Mouse (Mus musculus) embryonic facial prominence, embryonic 10.5 days (tissue): ENCODE data around the gene Lrp4. TPM values are rescaled to one million over a fixed set of nuclear protein-coding genes. Genes with fewer than 3 reads are reported as not detected.
A peak's percentile ranks its signal among the peaks of the same experiment; 100 is the strongest.

ENCODE experiments used
- DNase-seq: peaks from one replicate; pipeline ENCODE4 v3.0.0-alpha.2; 2017; ENCODE audit warnings: low spot score
- H3K27ac ChIP-seq: fragments of 300-500 bp; sonication (generic); replicated peaks from 2 replicates; pipeline ENCODE4 v1.5.1; 2016; ENCODE audit warnings: mild to moderate bottlenecking
- H3K27me3 ChIP-seq: fragments of 300-500 bp; sonication (generic); replicated peaks from 2 replicates; pipeline ENCODE4 v1.6.1; 2016; ENCODE audit warnings: low read depth, mild to moderate bottlenecking; ENCODE audit not compliant: poor library complexity, severe bottlenecking
- H3K36me3 ChIP-seq: fragments of 300-500 bp; sonication (generic); replicated peaks from 2 replicates; pipeline ENCODE4 v1.6.1; 2016; ENCODE audit warnings: mild to moderate bottlenecking, moderate library complexity
- H3K4me1 ChIP-seq: fragments of 300-500 bp; sonication (generic); 2 replicates; pipeline ENCODE4 v1.6.1; 2016
- H3K4me3 ChIP-seq: fragments of 300-500 bp; sonication (generic); 2 replicates; pipeline ENCODE4 v1.5.1; 2016; ENCODE audit warnings: mild to moderate bottlenecking, moderate library complexity
- H3K9me3 ChIP-seq: fragments of 300-500 bp; sonication (generic); 2 replicates; pipeline ENCODE4 v1.6.1; 2016; ENCODE audit warnings: mild to moderate bottlenecking
- WGBS: fragments of 180-500 bp; shearing (Covaris S2); methylation state at CpG from one replicate; pipeline ENCODE4 v1.1.7; 2016; 5-methylcytosine and 5-hydroxymethylcytosine counted together
- polyA plus RNA-seq: library from polyadenylated mRNA; unstranded; fragments of >200 nt; fragmentation: Nextera tagmentation; extraction: Ambion mirVana; gene quantifications from 2 replicates; pipeline ENCODE4 v1.2.1, GENCODE M21; 2016

Gene Lrp4
- polyA plus RNA-seq, 1 experiment from 2014 or later, result 8.4 TPM

- Histone ChIP-seq H3K36me3 (peaks cover 6% of the 10 kb centered on the region), H3K27me3 (no peaks in the 10 kb centered on the region; the same call in 1 of the 2 replicates), H3K9me3 (peaks cover 3% of the 10 kb centered on the region; the same call in 1 of the 2 replicates), H3K4me1 (peaks cover 51% of the 10 kb centered on the region), H3K4me3 (no peak overlapping the region), H3K27ac (no peak overlapping the region)
- peak; percentile 42 for DNase-seq
- WGBS, result 4% methylated on average over 4 of the region's 4 CpGs
Observed at GRCm38 (mm10) chr2:91455826-91456225, 1.5 kb upstream of the Lrp4 start.

- DNase-seq, result no peak
- peaks cover 59% of the 10 kb centered on the region for H3K4me1 ChIP-seq
- H3K36me3 ChIP-seq, result peaks cover 6% of the 10 kb centered on the region
- peak overlapping the region; percentile 96 for H3K27ac ChIP-seq
- 46% methylated on average over 9 of the region's 9 CpGs for WGBS
- peaks cover 3% of the 10 kb centered on the region; the same call in 1 of the 2 replicates for H3K9me3 ChIP-seq
- no peaks in the 10 kb centered on the region; the same call in 1 of the 2 replicates for H3K27me3 ChIP-seq
- peak overlapping the region; percentile 91 for H3K4me3 ChIP-seq
Observed at GRCm38 (mm10) chr2:91456491-91457100, 715 bp upstream of the Lrp4 start.

GRCm38 (mm10) chr2:91457656-91458251 is 443 bp downstream of the Lrp4 start:
- Histone ChIP-seq H3K27me3 (no peaks in the 10 kb centered on the region; the same call in 1 of the 2 replicates), H3K4me3 (peak overlapping the region; percentile 91), H3K9me3 (peaks cover 3% of the 10 kb centered on the region; the same call in 1 of the 2 replicates), H3K36me3 (peaks cover 6% of the 10 kb centered on the region), H3K4me1 (peaks cover 70% of the 10 kb centered on the region), H3K27ac (peak overlapping the region; percentile 96)
- peak; percentile 68 for DNase-seq
- WGBS, result under 1% methylated on average over 45 of the region's 45 CpGs

GRCm38 (mm10) chr2:91458252-91458672 is 951 bp downstream of the Lrp4 start:
- H3K4me3 ChIP-seq, result peak overlapping the region; percentile 91
- H3K27me3 ChIP-seq, result no peaks in the 10 kb centered on the region; the same call in 1 of the 2 replicates
- H3K4me1 ChIP-seq, result peaks cover 75% of the 10 kb centered on the region
- DNase-seq, result peak; percentile 79
- under 1% methylated on average over 21 of the region's 21 CpGs for WGBS
- H3K27ac ChIP-seq, result peak overlapping the region; percentile 96
- H3K9me3 ChIP-seq, result peaks cover 3% of the 10 kb centered on the region; the same call in 1 of the 2 replicates
- peaks cover 6% of the 10 kb centered on the region for H3K36me3 ChIP-seq

GRCm38 (mm10) chr2:91458673-91459391 is 1.5 kb downstream of the Lrp4 start:
- H3K27ac ChIP-seq, result peak overlapping the region; percentile 96
- DNase-seq, result peak; percentile 78
- WGBS, result under 1% methylated on average over 32 of the region's 32 CpGs
- H3K27me3 ChIP-seq, result no peaks in the 10 kb centered on the region; the same call in 1 of the 2 replicates
- peak overlapping the region; percentile 91 for H3K4me3 ChIP-seq
- H3K4me1 ChIP-seq, result peaks cover 79% of the 10 kb centered on the region
- peaks cover 3% of the 10 kb centered on the region; the same call in 1 of the 2 replicates for H3K9me3 ChIP-seq
- peaks cover 6% of the 10 kb centered on the region for H3K36me3 ChIP-seq

- Histone ChIP-seq H3K9me3 (peaks cover 3% of the 10 kb centered on the region; the same call in 1 of the 2 replicates), H3K27me3 (no peaks in the 10 kb centered on the region; the same call in 1 of the 2 replicates), H3K4me1 (peaks cover 78% of the 10 kb centered on the region), H3K36me3 (peaks cover 11% of the 10 kb centered on the region), H3K4me3 (peak overlapping the region; percentile 91), H3K27ac (peak overlapping the region; percentile 96)
- WGBS, result 92% methylated on average over 6 of the region's 6 CpGs
- DNase-seq, result no peak
Observed at GRCm38 (mm10) chr2:91460076-91460475, 2.8 kb downstream of the Lrp4 start.

- no peak overlapping the region for H3K27ac ChIP-seq
- WGBS, result 57% methylated on average over 7 of the region's 7 CpGs
- H3K36me3 ChIP-seq, result peaks cover 11% of the 10 kb centered on the region
- DNase-seq, result no peak
- 0 out of 2 replicates have a peak overlapping the region, but pooled peaks have one; percentile 20 for H3K4me3 ChIP-seq
- no peaks in the 10 kb centered on the region for H3K27me3 ChIP-seq
- peaks cover 71% of the 10 kb centered on the region for H3K4me1 ChIP-seq
- peaks cover 3% of the 10 kb centered on the region; the same call in 1 of the 2 replicates for H3K9me3 ChIP-seq
Observed at GRCm38 (mm10) chr2:91460771-91461170, 3.5 kb downstream of the Lrp4 start.

- WGBS, result 40% methylated on average over 3 of the region's 3 CpGs
- DNase-seq, result no peak
- Histone ChIP-seq H3K36me3 (peaks cover 13% of the 10 kb centered on the region), H3K9me3 (peaks cover 3% of the 10 kb centered on the region; the same call in 1 of the 2 replicates), H3K4me1 (peaks cover 65% of the 10 kb centered on the region), H3K27ac (peak overlapping the region; percentile 87), H3K4me3 (peak overlapping the region; percentile 25; the same call in 1 of the 2 replicates), H3K27me3 (no peaks in the 10 kb centered on the region)
Observed at GRCm38 (mm10) chr2:91461341-91461740, 4.0 kb downstream of the Lrp4 start.

- 0% methylated on average over 2 of the region's 2 CpGs for WGBS
- Histone ChIP-seq H3K4me3 (peak overlapping the region; percentile 43), H3K9me3 (peaks cover 3% of the 10 kb centered on the region; the same call in 1 of the 2 replicates), H3K27me3 (no peaks in the 10 kb centered on the region), H3K4me1 (peaks cover 62% of the 10 kb centered on the region), H3K27ac (peak overlapping the region; percentile 87), H3K36me3 (peaks cover 13% of the 10 kb centered on the region)
- peak; percentile 60 for DNase-seq
Observed at GRCm38 (mm10) chr2:91462196-91462595, 4.9 kb downstream of the Lrp4 start.

GRCm38 (mm10) chr2:91462681-91463080 is 5.4 kb downstream of the Lrp4 start:
- Histone ChIP-seq H3K27me3 (no peaks in the 10 kb centered on the region), H3K9me3 (peaks cover 3% of the 10 kb centered on the region; the same call in 1 of the 2 replicates), H3K4me1 (peaks cover 63% of the 10 kb centered on the region), H3K4me3 (peak overlapping the region; percentile 43), H3K27ac (peak overlapping the region; percentile 87), H3K36me3 (peaks cover 18% of the 10 kb centered on the region)
- peak; percentile 52 for DNase-seq
- 11% methylated on average over 12 of the region's 12 CpGs for WGBS

GRCm38 (mm10) chr2:91465934-91466333 is 8.6 kb downstream of the Lrp4 start:
- Histone ChIP-seq H3K4me3 (no peak overlapping the region), H3K27me3 (no peaks in the 10 kb centered on the region), H3K9me3 (no peaks in the 10 kb centered on the region), H3K4me1 (peaks cover 60% of the 10 kb centered on the region), H3K27ac (no peak overlapping the region), H3K36me3 (peaks cover 29% of the 10 kb centered on the region)
- WGBS, result 87% methylated on average over 3 of the region's 3 CpGs
- no peak for DNase-seq

GRCm38 (mm10) chr2:91467613-91468012 is 10.3 kb downstream of the Lrp4 start:
- Histone ChIP-seq H3K36me3 (peaks cover 44% of the 10 kb centered on the region), H3K4me3 (no peak overlapping the region), H3K27ac (peak overlapping the region; percentile 5; the same call in 1 of the 2 replicates), H3K27me3 (no peaks in the 10 kb centered on the region), H3K4me1 (peaks cover 44% of the 10 kb centered on the region), H3K9me3 (no peaks in the 10 kb centered on the region)
- WGBS, result 73% methylated on average over 8 of the region's 8 CpGs
- DNase-seq, result no peak
